Mouse (Mus musculus): ENCODE data around the gene Cbr3. TPM values are rescaled to one million over a fixed set of nuclear protein-coding genes. Genes with fewer than 3 reads are reported as not detected.

The Cbr3 gene
- 8.7 and 23.0 TPM in 2 replicates for polyA plus RNA-seq (2012; rRNA removed; ENCODE audit: low replicate concordance)

GRCm38 (mm10) chr16:93682689-93683507 lies at the start of gene Cbr3:
Gene Cbr3 (plus strand): TSS chr16:93683215.

GRCm38 (mm10) chr16:93711411-93712188 lies 28.6 kb downstream of the Cbr3 start, which contains the start of gene Dop1b:
Gene Dop1b (plus strand): TSS chr16:93711904.

Other genes with a start within 250 kb of the Cbr3 start
- 9.4 and 9.8 TPM in 2 replicates for gene Setd4, start 79.2 kb upstream of the Cbr3 start, polyA plus RNA-seq (2012; rRNA removed; ENCODE audit: low replicate concordance)
- 71.4 and 115 TPM in 2 replicates for gene Cbr1, start 77.4 kb upstream of the Cbr3 start, polyA plus RNA-seq (2012; rRNA removed; ENCODE audit: low replicate concordance)
- gene Gm5678, start 55.1 kb upstream of the Cbr3 start, polyA plus RNA-seq (2012; rRNA removed; ENCODE audit: low replicate concordance) = not detected in 2 replicates
- 47.9 and 48.3 TPM in 2 replicates for gene Dop1b, start 28.7 kb downstream of the Cbr3 start, polyA plus RNA-seq (2012; rRNA removed; ENCODE audit: low replicate concordance)
- gene Morc3, start 148.9 kb downstream of the Cbr3 start, polyA plus RNA-seq (2012; rRNA removed; ENCODE audit: low replicate concordance) = 5.0 and 10.6 TPM in 2 replicates
- 2.5 and 2.7 TPM in 2 replicates for gene Chaf1b, start 200.7 kb downstream of the Cbr3 start, polyA plus RNA-seq (2012; rRNA removed; ENCODE audit: low replicate concordance)

Measured in mammary gland, adult 2 months (tissue).